Mouse (Mus musculus): ENCODE measurements around the gene Col6a5. TPM values are rescaled to one million over a fixed set of nuclear protein-coding genes. Genes with fewer than 3 reads are reported as not detected.

Col6a5 gene
- polyA plus RNA-seq, 1 experiment from 2014 or later, result 0.18 TPM

DNA sequence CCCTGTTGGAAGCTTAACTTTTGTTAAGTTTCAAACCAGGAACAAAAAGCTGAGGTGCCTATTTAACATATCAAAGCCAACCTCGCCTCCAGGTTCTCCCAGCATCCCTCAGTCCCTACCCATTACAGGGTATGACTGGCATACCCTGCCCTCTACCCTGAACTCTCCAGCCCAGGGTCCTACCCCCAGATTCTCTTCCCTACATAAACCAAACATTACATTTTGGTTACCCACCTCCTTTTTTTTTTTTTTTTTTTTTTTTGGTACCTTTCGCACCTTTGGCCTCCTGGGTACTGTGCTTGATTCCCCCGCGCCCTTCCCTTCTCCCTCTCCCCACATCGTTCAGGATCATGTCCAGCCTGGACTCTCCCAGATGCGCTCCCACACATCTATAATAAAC is 15.9 kb upstream of the Col6a5 start:
- WGBS, result 55% methylated on average over 6 of the region's 6 CpGs
- ATAC-seq (ENCODE audit: low FRiP score, low TSS enrichment), result no peak
- Histone ChIP-seq H3K4me2 (ENCODE audit: low read length) (no peak overlapping the region), H3K27me3 (ENCODE audit: control insufficient read depth, insufficient read depth, low read length) (no peaks in the 10 kb centered on the region), H3K4me3 (replicated peaks; ENCODE audit: low read depth, low read length) (no peak overlapping the region), H3K36me3 (ENCODE audit: control insufficient read depth, insufficient read depth, low read length) (no peaks in the 10 kb centered on the region), H3K9me3 (ENCODE audit: control insufficient read depth, low read length) (no peaks in the 10 kb centered on the region), H3K4me1 (ENCODE audit: control insufficient read depth, insufficient read depth, low read length) (no peaks in the 10 kb centered on the region), H3K9ac (replicated peaks; ENCODE audit: low read length) (no peak overlapping the region), H3K27ac (replicated peaks; ENCODE audit: low read depth, low read length) (no peak overlapping the region)
- DNase-seq, result no peak

DNA sequence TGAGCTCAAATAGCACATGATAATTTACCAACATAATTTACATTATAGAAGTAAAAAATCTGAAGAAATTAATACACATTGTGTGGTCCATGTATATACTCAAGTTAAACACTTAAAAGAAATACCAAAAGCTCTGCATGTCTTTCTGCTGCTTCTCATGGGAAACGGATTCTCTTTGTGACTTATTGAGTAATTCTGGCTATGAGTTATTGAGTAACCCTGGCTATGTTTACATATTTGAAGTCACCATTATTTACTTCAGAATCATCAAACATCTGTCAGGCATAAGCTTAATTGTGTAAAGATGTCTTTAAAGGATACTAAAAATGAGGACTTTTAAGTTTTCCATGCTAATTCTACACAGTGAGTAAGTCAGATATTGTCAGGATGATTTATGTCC is 13.3 kb upstream of the Col6a5 start:
- ATAC-seq (ENCODE audit: low FRiP score, low TSS enrichment) (no peak), DNase-seq (no peak)
- no peaks in the 10 kb centered on the region for H3K27me3 ChIP-seq (ENCODE audit: control insufficient read depth, insufficient read depth, low read length)
- H3K9ac ChIP-seq (replicated peaks; ENCODE audit: low read length), result no peak overlapping the region
- no peak overlapping the region for H3K4me2 ChIP-seq (ENCODE audit: low read length)
- H3K9me3 ChIP-seq (ENCODE audit: control insufficient read depth, low read length), result no peaks in the 10 kb centered on the region
- no peaks in the 10 kb centered on the region for H3K36me3 ChIP-seq (ENCODE audit: control insufficient read depth, insufficient read depth, low read length)
- H3K4me1 ChIP-seq (ENCODE audit: control insufficient read depth, insufficient read depth, low read length), result no peaks in the 10 kb centered on the region
- 89% methylated on average over 1 of the region's 1 CpGs for WGBS
- no peak overlapping the region for H3K4me3 ChIP-seq (replicated peaks; ENCODE audit: low read depth, low read length)
- no peak overlapping the region for H3K27ac ChIP-seq (replicated peaks; ENCODE audit: low read depth, low read length)

DNA sequence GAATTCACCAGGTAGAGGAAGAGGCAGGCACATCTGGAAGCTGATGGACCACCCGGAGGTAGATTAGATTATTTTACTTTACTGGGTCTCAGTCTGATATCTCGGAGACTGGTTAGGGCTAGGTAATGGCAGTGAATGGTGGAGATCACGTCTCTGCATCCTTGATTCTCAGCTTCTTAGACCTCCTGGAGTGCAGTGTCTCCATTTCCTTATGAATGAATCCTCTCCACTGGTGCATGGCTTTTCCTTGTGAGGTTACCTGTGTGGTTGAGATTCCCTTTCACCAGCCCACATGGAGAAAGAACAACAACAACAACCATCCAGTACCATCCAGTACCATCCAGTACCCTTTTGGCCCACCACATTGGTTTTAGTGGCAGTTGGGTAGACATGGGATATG is 11.6 kb upstream of the Col6a5 start:
- H3K36me3 ChIP-seq (ENCODE audit: control insufficient read depth, insufficient read depth, low read length), result no peaks in the 10 kb centered on the region
- no peak overlapping the region for H3K4me2 ChIP-seq (ENCODE audit: low read length)
- no peak overlapping the region for H3K9ac ChIP-seq (replicated peaks; ENCODE audit: low read length)
- no peaks in the 10 kb centered on the region for H3K9me3 ChIP-seq (ENCODE audit: control insufficient read depth, low read length)
- no peaks in the 10 kb centered on the region for H3K27me3 ChIP-seq (ENCODE audit: control insufficient read depth, insufficient read depth, low read length)
- WGBS, result 86% methylated on average over 3 of the region's 3 CpGs
- DNase-seq (no peak), ATAC-seq (ENCODE audit: low FRiP score, low TSS enrichment) (no peak)
- no peaks in the 10 kb centered on the region for H3K4me1 ChIP-seq (ENCODE audit: control insufficient read depth, insufficient read depth, low read length)
- H3K27ac ChIP-seq (replicated peaks; ENCODE audit: low read depth, low read length), result no peak overlapping the region
- no peak overlapping the region for H3K4me3 ChIP-seq (replicated peaks; ENCODE audit: low read depth, low read length)

DNA sequence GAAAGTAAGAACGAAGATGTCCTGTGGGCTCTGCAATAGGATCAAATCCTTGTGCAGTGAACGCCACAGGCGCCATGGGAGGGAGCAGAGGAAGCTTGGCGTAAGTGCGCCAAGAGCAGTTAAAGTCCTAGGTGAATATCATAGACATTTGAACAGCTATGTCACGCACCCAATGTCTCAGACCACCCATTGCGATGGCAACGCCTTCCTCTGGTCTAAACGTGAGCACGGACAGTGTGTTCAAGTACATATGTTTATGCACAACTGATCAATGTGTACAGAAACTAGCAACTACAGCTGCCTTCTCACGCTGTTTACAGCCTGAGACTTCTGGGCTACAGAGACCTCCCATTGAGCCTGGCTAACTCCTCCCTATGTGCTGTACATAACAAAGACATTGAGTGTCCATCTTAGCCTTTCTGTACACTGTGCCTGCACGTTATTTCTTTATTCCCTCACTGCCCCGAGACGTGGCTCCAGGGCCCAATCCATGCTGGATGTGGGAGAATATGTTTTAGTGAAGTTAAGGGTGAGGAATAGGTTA is 11.0 kb upstream of the Col6a5 start:
- no peaks in the 10 kb centered on the region for H3K9me3 ChIP-seq (ENCODE audit: control insufficient read depth, low read length)
- no peak overlapping the region for H3K27ac ChIP-seq (replicated peaks; ENCODE audit: low read depth, low read length)
- no peak overlapping the region for H3K9ac ChIP-seq (replicated peaks; ENCODE audit: low read length)
- H3K4me1 ChIP-seq (ENCODE audit: control insufficient read depth, insufficient read depth, low read length), result no peaks in the 10 kb centered on the region
- 92% methylated on average over 14 of the region's 14 CpGs for WGBS
- no peak overlapping the region for H3K4me3 ChIP-seq (replicated peaks; ENCODE audit: low read depth, low read length)
- no peaks in the 10 kb centered on the region for H3K36me3 ChIP-seq (ENCODE audit: control insufficient read depth, insufficient read depth, low read length)
- no peak for ATAC-seq (ENCODE audit: low FRiP score, low TSS enrichment)
- no peak for DNase-seq
- no peak overlapping the region for H3K4me2 ChIP-seq (ENCODE audit: low read length)
- no peaks in the 10 kb centered on the region for H3K27me3 ChIP-seq (ENCODE audit: control insufficient read depth, insufficient read depth, low read length)

DNA sequence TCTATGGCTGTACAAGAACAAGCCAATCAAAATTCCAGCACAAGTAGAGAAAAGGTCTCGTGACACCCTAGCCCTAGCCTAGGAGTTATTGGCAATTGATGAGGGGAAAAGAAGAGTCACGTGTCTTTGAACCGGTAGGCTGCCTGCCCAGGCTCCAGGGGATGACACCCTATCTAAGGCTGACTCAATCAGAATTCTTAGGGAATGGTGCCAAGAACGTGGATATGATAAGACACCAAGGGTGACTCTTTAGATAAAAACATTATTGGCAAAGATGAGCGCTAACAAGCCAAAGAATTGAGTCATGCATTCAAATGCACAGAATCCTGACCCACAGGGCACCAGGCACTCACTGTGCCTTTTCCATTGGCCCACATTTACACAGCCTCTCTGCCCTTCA is 10.5 kb upstream of the Col6a5 start:
- DNase-seq (no peak), ATAC-seq (ENCODE audit: low FRiP score, low TSS enrichment) (no peak)
- no peak overlapping the region for H3K9ac ChIP-seq (replicated peaks; ENCODE audit: low read length)
- no peak overlapping the region for H3K4me3 ChIP-seq (replicated peaks; ENCODE audit: low read depth, low read length)
- H3K4me2 ChIP-seq (ENCODE audit: low read length), result no peak overlapping the region
- no peaks in the 10 kb centered on the region for H3K4me1 ChIP-seq (ENCODE audit: control insufficient read depth, insufficient read depth, low read length)
- H3K27me3 ChIP-seq (ENCODE audit: control insufficient read depth, insufficient read depth, low read length), result no peaks in the 10 kb centered on the region
- H3K27ac ChIP-seq (replicated peaks; ENCODE audit: low read depth, low read length), result no peak overlapping the region
- H3K36me3 ChIP-seq (ENCODE audit: control insufficient read depth, insufficient read depth, low read length), result no peaks in the 10 kb centered on the region
- WGBS, result 87% methylated on average over 5 of the region's 5 CpGs
- no peaks in the 10 kb centered on the region for H3K9me3 ChIP-seq (ENCODE audit: control insufficient read depth, low read length)

DNA sequence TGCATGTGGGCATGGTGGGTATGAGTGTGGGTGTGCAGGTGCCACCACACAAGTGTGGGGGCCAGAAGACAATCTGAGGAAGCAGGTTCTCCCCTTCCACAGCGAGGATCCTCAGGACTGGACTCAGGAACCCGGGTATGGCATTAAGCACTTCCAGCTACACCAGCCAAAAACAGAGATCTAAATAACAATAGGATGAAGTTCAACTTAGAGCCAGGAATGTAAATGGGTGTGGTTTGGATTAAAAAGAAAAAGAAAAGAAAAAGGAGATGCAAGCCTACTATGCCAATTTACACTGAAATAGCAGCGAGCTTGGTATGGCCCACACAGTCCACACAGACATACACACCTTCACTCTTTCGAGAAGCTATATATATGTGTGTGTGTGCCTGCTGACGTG is 7.5 kb upstream of the Col6a5 start:
- no peaks in the 10 kb centered on the region for H3K36me3 ChIP-seq (ENCODE audit: control insufficient read depth, insufficient read depth, low read length)
- H3K9me3 ChIP-seq (ENCODE audit: control insufficient read depth, low read length), result no peaks in the 10 kb centered on the region
- no peak overlapping the region for H3K27ac ChIP-seq (replicated peaks; ENCODE audit: low read depth, low read length)
- no peaks in the 10 kb centered on the region for H3K4me1 ChIP-seq (ENCODE audit: control insufficient read depth, insufficient read depth, low read length)
- DNase-seq (no peak), ATAC-seq (ENCODE audit: low FRiP score, low TSS enrichment) (no peak)
- H3K9ac ChIP-seq (replicated peaks; ENCODE audit: low read length), result no peak overlapping the region
- WGBS, result 76% methylated on average over 5 of the region's 5 CpGs
- no peak overlapping the region for H3K4me2 ChIP-seq (ENCODE audit: low read length)
- no peaks in the 10 kb centered on the region for H3K27me3 ChIP-seq (ENCODE audit: control insufficient read depth, insufficient read depth, low read length)
- H3K4me3 ChIP-seq (replicated peaks; ENCODE audit: low read depth, low read length), result no peak overlapping the region

DNA sequence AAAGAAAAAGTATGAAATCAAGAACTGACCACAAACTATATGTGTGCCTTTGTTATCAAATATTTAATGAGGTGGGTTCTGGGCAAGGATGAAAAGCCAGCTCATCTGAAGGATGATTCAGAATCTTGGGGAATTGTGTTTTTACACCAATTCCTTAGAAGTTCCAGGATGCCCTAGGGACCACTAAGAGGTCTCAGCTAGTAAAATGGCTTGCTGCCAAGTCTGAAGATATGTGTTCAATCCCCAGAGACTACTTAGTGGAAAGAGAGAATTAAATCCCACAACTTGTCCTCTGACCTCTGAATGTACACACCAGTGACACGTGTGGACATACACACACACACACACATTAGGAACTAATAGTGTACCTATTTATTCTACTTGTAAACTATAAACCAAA is 1.3 kb downstream of the Col6a5 start:
- 73% methylated on average over 1 of the region's 1 CpGs for WGBS
- no peaks in the 10 kb centered on the region for H3K4me1 ChIP-seq (ENCODE audit: control insufficient read depth, insufficient read depth, low read length)
- DNase-seq (no peak), ATAC-seq (ENCODE audit: low FRiP score, low TSS enrichment) (no peak)
- no peaks in the 10 kb centered on the region; the same call in 1 of the 2 replicates for H3K27me3 ChIP-seq (ENCODE audit: control insufficient read depth, insufficient read depth, low read length)
- no peak overlapping the region for H3K27ac ChIP-seq (replicated peaks; ENCODE audit: low read depth, low read length)
- H3K4me2 ChIP-seq (ENCODE audit: low read length), result no peak overlapping the region
- H3K9me3 ChIP-seq (ENCODE audit: control insufficient read depth, low read length), result no peaks in the 10 kb centered on the region
- no peak overlapping the region for H3K9ac ChIP-seq (replicated peaks; ENCODE audit: low read length)
- no peaks in the 10 kb centered on the region for H3K36me3 ChIP-seq (ENCODE audit: control insufficient read depth, insufficient read depth, low read length)
- no peak overlapping the region for H3K4me3 ChIP-seq (replicated peaks; ENCODE audit: low read depth, low read length)

DNA sequence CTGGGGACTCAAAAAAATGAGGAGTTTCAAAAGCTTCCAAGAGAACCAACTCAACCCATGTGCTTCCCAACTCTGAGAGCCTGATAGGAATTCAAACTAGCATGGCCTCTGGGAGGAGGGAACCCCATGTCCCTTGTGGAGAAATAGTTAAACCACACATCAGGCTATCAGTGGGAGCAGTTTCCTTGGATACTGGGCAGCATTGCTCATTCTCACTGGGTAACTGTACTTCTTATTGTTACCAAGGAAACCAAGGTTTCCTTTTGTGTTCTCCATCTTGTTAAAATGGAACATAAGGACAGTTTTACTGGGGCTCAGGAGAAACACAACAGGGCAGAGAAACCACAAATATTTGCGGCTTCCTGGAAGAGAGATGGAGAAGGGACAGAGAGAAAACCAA is 10.7 kb downstream of the Col6a5 start:
- WGBS, result 80% methylated on average over 1 of the region's 1 CpGs
- no peaks in the 10 kb centered on the region for H3K9me3 ChIP-seq (ENCODE audit: control insufficient read depth, low read length)
- no peak overlapping the region for H3K4me2 ChIP-seq (ENCODE audit: low read length)
- DNase-seq (peak; percentile 52), ATAC-seq (ENCODE audit: low FRiP score, low TSS enrichment) (no peak)
- no peaks in the 10 kb centered on the region for H3K4me1 ChIP-seq (ENCODE audit: control insufficient read depth, insufficient read depth, low read length)
- H3K9ac ChIP-seq (replicated peaks; ENCODE audit: low read length), result no peak overlapping the region
- H3K4me3 ChIP-seq (replicated peaks; ENCODE audit: low read depth, low read length), result no peak overlapping the region
- no peaks in the 10 kb centered on the region for H3K27me3 ChIP-seq (ENCODE audit: control insufficient read depth, insufficient read depth, low read length)
- no peak overlapping the region for H3K27ac ChIP-seq (replicated peaks; ENCODE audit: low read depth, low read length)
- no peaks in the 10 kb centered on the region for H3K36me3 ChIP-seq (ENCODE audit: control insufficient read depth, insufficient read depth, low read length)

DNA sequence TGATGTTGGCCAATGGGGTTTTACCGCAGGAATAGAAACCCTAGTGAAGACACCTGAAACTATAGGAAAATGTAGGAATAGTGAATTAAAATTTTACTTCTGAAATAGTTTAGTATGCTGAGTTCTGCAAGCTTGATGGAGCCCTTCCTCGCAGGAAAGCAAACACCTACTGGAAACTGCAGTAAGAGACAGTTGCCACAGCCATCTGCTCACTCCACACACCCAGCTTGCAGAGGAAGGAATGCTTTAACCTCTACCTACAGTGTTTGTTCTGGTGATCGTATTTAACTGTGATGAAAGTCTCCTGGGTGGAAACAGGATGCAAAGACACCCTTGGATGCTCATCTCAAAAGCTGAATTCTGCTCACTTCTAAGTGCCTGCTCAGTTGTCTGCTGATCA is 12.9 kb downstream of the Col6a5 start:
- Histone ChIP-seq H3K4me3 (replicated peaks; ENCODE audit: low read depth, low read length) (no peak overlapping the region), H3K4me1 (ENCODE audit: control insufficient read depth, insufficient read depth, low read length) (no peaks in the 10 kb centered on the region), H3K4me2 (ENCODE audit: low read length) (no peak overlapping the region), H3K9me3 (ENCODE audit: control insufficient read depth, low read length) (no peaks in the 10 kb centered on the region), H3K27me3 (ENCODE audit: control insufficient read depth, insufficient read depth, low read length) (no peaks in the 10 kb centered on the region), H3K36me3 (ENCODE audit: control insufficient read depth, insufficient read depth, low read length) (no peaks in the 10 kb centered on the region), H3K9ac (replicated peaks; ENCODE audit: low read length) (no peak overlapping the region), H3K27ac (replicated peaks; ENCODE audit: low read depth, low read length) (no peak overlapping the region)
- DNase-seq (no peak), ATAC-seq (ENCODE audit: low FRiP score, low TSS enrichment) (no peak)
- 78% methylated on average over 3 of the region's 3 CpGs for WGBS

Data from midbrain, embryonic 14.5 days (tissue).